Mouse (Mus musculus) liver, adult (tissue): Measurements from ENCODE around the gene Ush1g.

Experiments used
- GATA4 ChIP-seq: IDR thresholded peaks from 2 replicates; pipeline ENCODE4 v1.6.1; 2014; ENCODE audit warnings: mild to moderate bottlenecking, low read length; ENCODE audit not compliant: insufficient replicate concordance

Ush1g gene

DNA sequence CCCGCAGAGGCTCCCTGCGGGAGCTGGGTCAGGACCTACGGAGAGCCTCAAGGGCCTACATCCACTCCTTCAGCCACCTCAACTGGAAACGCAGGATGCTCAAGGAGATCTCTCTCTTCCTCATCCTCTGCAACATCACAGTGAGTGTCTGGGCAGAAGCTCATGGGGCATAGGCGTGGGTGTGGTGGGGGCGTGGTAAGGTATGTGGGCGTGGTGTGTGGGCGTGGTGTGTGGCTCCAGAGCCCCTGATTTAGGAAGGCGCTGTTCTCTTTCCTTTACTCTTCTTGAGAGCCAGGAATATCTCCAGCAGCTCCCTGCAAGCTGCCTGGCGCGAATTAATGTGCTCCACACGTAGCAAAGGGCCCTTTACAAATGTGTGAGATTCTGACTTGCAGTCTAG is 23.1 kb upstream of the Ush1g start:
- TF ChIP-seq GATA4, result no peak

DNA sequence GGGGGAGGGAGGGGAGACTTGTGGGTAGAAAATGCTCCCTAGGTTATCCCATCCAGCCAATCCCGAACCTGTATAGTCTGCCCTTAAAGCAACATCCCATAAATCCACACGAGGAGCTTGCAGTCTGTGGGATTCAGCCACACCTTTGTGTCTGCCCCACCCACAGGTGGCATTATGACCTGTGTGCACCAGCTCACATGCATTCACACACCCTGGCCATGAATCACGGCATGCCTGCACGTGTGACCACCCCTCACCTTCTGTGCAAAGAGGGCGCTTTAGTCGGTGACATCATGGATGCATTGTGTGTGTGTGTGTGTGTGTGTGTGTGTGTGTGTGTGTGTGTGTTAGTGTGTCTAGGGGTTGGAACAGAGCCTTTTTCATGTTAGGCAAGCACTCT is 20.0 kb upstream of the Ush1g start:
- TF ChIP-seq GATA4, result no peak

DNA sequence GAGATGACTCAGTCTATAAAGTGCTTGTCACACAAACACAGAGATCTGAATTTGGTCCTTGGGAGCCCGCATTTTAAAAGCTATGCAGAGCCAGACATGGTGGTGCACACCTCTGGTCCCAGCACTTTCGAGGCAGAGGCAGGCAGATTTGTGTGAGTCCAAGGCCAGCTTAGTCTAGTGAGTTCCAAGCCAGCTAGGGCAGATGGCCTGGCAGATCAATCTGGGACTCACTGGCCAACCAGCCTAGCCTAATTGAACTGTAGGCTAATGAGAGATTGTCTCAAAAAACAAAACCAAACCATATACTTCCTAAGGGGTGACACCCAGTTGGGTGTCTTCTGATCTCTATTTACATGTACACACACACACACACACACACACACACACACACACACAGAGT is 19.4 kb upstream of the Ush1g start:
- no peak for TF ChIP-seq GATA4

DNA sequence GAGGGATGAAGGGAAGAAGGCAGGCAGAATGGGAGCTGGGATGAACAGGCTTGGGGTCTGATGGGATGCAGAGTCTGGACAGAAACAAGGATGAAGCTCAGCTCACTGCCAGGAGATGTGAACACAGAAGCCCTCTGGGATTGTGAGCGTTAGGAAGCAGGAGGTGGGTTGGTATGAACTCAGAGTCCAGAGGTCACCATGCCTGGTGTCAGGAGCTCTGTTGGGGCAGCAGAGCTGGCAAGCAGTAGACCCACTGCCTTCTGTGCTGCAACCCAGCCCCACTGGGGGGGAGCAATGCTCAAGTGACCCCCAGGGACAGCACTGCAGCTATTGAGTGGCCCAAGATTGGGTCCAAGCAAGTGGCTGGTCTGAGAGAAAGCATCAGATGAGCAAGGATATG is 16.0 kb upstream of the Ush1g start:
- no peak for TF ChIP-seq GATA4

DNA sequence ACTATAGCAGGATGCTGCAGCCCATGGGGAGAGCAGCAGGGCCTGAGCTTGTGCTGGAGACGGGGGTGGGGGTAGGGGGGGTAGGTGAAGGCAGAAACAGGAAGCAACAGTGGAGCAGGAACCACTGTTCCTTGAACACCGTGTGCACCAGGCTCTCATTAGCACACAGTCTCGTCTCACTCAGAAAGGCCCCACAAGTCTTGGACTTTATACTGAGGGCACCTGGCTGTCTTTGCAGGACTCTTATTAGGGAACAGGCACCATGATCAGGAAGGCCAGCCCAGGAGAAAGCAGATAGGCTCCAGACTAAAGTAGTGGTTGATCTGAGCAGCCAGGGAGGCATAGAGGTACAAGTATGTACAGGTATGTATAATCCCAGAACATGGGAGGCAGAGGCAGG is 15.5 kb upstream of the Ush1g start:
- no peak for TF ChIP-seq GATA4

DNA sequence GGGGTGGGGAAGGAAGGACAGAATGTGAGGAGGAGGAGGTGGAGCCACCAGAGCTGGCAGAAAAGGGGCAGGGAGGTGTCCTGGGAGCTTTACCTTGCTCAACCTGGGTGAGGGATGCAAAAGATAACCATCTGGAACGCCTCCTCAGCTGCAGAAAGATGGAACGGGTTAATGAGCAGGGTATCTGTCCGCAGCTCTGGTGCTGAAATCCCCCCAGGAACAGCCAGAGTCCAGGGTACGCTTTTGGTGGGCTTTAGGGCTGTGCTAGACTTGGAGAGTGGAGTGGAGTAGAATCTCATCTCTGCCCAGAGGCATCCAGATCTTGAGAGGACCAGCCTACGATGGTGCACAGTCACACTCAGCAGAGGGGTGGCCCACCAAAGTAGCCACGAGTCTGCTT is 14.3 kb upstream of the Ush1g start:
- TF ChIP-seq GATA4, result no peak

DNA sequence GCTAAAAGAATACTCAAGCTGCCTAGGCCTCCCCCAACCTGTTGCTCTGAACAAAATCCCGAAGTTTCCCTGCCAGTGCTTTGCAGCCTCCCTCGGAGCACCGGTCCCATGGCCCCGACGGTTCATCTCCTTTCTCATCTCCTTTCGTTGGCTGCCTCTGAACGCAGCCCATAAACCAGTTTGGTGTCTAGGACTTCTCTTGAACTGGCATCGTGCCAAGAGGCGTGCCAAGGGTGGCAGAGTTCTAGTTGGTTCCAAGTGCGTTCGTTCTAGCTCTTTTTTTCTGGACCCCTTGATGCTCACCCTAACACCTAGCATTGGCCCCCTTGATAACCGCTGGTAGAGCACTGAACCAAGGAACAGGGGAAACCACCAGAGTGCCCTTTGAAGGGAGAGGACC is 13.4 kb upstream of the Ush1g start:
- TF ChIP-seq GATA4, result no peak

DNA sequence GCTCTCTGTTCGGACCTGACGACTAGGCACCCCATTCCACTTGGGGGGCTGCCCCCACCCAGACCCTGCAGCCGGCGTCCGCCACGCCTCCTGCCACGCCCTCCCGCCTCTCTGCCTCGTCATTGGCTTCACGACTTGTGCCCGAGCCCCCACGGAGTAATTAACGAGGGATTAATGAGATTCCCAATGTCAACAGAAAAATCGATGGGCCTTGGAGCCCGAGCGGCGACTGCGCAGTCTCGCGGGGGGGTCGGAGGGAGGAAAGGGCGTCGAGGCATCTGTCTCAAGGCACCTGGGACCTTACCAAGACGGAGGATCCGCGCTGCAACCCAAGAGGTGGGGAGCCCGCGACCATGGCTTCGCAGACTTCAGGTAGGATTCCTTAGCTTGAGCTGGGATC is 12.7 kb upstream of the Ush1g start, which contains the start of gene Otop3:
TSS of gene Otop3 (plus strand) at position 201 of the 400 bp plus-strand sequence.
- TF ChIP-seq GATA4, result no peak

DNA sequence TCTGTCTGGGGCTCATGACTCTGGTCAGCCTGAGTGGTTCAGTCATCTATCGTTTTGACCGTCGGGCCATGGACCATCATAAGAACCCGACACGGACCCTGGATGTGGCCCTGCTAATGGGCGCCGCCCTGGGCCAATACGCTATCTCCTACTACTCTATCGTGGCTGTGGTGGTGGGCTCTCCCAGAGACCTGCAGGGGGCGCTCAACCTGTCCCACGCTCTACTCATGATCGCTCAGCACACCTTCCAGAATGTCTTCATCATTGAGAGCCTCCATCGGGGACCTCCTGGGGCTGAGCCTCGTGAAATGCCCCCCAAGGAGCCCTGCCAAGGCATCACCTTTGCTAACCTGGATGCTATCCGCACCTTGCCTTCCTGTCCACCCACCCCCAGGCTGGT is 7.5 kb upstream of the Ush1g start:
- TF ChIP-seq GATA4, result no peak

DNA sequence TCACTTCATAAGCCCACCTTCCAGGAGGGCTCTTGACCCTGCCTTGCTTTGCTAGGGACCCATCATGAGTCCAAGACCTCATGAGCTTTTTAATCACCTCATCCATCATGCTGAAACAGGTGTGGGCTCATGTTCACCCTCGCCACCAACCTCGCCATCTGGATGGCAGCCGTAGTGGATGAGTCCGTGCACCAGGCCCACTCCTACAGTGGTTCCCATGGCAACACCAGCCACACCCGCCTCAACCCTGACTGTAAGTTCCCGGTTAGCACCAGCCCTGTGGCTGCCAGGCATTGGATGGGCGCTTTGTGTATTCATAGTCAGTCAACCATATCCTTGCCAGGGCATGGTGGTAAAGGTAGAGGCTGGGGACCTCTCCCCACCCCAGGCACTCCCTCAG is 4.9 kb upstream of the Ush1g start:
- TF ChIP-seq GATA4, result no peak

DNA sequence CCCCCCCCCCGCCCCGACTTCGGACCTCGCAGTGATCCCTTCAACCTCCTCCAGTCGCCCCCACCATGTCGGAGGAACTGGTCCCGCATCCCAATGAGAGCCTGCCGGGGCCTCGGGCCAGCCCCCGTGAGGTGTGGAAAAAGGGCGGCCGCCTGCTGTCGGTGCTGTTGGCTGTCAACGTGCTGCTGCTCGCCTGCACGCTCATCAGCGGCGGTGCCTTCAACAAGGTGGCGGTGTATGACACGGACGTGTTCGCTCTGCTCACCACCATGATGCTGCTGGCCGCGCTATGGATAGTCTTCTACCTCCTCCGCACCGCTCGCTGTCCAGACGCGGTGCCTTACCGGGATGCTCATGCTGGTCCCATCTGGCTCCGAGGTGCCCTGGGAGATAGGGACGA is 1.5 kb upstream of the Ush1g start:
- TF ChIP-seq GATA4, result no peak

DNA sequence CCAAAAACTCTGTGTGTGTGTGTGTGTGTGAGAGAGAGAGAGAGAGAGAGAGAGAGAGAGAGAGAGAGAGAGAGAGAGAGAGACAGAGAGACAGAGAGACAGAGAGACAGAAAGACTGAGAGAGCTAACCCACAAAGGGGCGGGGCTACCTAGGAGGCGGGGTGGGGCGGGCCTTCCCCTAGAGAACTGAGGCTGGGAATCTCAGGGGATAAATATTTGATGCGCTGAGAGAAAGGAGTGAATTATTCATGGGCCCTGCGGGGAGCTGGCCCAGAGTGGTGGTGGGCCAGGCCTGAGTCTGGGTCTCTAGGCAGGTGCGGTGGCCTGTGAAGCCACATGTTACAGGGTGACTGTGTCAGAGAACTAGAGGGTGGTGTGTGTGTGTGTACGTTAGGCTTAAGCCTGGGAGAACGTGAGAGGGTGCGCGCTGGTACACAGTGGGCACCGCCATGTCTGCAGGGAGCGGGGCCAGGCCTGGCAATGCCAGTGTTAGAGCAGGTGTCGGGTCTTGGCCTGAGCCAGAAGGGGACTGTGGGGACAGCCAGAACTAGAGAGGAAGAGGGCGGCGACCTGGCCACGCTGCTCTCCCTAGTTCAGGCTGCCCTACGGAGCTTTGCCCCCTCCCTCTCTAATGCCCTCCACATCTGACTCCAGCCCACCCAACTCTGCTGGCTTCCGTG is 2.0 kb downstream of the Ush1g start:
- TF ChIP-seq GATA4, result no peak

DNA sequence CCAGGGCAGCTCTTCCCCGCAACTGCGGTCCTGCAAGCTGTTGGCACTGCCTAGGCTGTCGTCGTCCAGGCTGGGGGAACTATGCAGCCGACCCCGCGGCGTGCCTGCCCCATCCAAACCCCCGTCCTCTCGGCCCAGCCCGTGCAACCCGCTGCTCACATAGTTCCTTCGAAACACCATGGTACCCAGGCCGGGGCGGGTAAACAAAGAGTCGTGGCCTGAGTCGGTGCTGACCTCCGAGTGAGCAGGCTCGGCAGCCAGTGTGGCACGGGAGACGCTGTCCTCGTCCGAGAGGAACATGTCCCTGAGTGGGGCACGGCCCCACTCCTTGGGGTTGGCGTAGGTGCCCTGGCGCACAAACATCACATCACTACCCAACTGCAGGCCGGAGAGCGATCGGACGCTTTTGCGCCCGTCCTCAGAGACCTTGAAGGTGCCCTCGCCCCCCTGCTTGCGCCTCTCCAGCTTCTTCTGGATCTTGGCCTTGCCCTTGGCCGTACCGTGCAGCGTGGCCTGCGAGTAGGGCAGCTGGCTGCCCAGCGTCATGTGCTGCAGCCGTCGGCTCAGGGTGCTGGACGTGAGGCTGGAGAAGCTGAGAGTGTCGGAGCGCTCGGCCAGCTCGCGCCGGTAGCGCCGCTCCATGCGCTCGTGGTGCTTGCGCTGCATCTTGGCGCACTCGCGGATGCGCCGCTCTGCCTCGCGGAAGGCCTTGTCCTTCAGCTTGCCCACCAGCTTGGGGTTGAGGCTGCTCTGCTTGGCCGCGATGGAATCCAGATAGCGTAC is 3.4 kb downstream of the Ush1g start:
- no peak for TF ChIP-seq GATA4

DNA sequence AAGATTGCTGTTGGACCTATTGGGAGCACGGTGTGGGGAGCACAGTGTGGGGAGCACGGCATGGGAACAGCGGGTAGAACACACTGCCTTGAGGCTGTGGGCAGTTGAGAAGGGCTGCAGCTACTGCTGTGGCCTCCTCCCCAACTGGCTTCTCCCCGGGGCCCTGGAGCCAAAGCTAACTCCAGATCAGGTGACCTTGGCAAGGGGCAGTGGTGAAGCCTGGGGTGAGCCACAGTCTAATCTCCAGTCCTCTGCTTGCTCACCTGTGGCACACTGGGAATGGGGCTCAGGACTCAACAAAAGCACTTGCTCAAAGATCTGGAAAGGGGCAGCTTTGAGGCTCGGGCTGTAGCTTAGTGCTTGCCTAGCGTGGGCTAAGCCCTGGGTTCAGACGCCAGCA is 4.6 kb downstream of the Ush1g start:
- TF ChIP-seq GATA4, result no peak

DNA sequence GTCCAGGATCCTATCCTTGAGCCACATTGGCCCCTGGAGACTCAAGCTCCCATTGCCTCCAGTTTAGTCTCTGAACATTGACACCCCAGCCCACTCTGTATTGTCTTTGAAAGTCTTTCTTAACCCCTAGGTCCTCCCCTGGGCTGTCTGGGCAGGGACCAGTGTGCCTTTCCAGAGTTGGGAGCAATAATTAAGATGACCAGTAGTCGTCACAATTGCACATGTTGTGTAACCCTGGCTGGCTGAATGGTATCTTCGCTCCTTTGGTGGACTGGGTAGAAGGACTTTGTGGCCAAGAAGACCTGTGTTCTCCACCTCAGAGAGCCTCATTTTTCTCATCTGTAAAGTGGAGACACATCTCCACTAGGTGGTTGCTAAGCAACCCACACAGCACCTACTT is 7.6 kb downstream of the Ush1g start:
- TF ChIP-seq GATA4, result no peak

DNA sequence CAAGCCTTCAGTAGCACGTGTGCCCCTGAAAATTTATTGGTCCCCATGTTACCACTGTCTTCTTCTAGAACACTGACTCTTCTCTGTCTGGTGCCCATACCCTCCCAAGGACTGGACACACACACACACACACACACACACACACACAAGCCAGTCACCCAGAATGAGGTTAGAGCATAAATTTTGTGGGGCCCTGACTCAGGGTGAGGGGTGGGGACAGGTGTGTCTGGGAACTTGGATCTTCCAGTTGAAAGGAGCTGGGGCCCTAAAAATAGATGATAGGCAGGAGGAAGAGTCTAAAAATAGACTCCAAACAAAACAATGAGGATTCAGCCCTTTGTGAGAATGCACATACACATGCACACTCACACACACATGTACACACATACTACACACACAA is 13.1 kb downstream of the Ush1g start:
- TF ChIP-seq GATA4, result no peak

DNA sequence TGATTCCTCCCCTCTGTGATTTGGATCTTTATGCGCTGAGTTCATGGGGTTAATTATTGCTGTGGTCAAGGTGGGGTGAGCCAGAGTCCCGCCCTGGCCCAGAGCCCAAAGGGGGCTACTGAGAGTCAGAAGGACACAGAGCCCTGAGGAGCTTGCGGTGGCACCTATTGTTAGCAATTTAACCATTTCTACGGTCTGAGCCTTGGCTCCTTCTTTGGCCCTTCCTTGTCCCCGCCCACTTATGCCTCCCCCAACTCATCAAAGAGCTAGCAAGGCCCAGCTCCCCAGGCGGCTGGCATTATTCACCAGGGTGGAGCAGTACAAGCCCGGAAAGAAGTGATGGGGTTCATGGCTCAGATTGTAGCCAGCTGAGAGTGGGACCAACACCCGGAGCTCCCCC is 15.0 kb downstream of the Ush1g start, which contains the start of gene Otop2:
TSS of gene Otop2 (plus strand) at position 301 of the 400 bp plus-strand sequence.
- no peak for TF ChIP-seq GATA4
